Mouse (Mus musculus): ENCODE data around the gene Slc11a2.

GRCm38 (mm10) chr15:100391066-100391465 is 33.8 kb downstream of the Slc11a2 start:
- TF ChIP-seq POLR2A (IDR thresholded peaks at IDR 0.05; ENCODE audit: low read depth, low read length) (no peak), MXI1 (IDR thresholded peaks at IDR 0.05; ENCODE audit: low read depth, low read length) (no peak), CHD1 (IDR thresholded peaks at IDR 0.05; ENCODE audit: low read depth, low read length) (no peak), MAX (IDR thresholded peaks at IDR 0.05; ENCODE audit: low read length) (no peak), SMC3 (IDR thresholded peaks at IDR 0.05; ENCODE audit: low read depth, low read length) (no peak), CTCF (conservative IDR thresholded peaks at IDR 0.05 in 1 of 2, IDR thresholded peaks at IDR 0.05 in 1 of 2; ENCODE audit: low read depth in 2 of 2, low read length in 2 of 2) (no peak), JUN (IDR thresholded peaks at IDR 0.05; ENCODE audit: insufficient read depth, low read depth, low read length) (no peak), CHD2 (IDR thresholded peaks at IDR 0.05; ENCODE audit: low read length) (no peak), BHLHE40 (IDR thresholded peaks at IDR 0.05; ENCODE audit: low read depth, low read length) (no peak), EP300 (IDR thresholded peaks at IDR 0.05; ENCODE audit: low read length) (no peak), RCOR1 (conservative IDR thresholded peaks at IDR 0.05; ENCODE audit: low read depth, low read length) (no peak)

Measured in CH12.LX (cell line).